Mouse (Mus musculus) kidney, postnatal 0 days (tissue): ENCODE measurements around the gene Sbpl. TPM values are rescaled to one million over a fixed set of nuclear protein-coding genes. Genes with fewer than 3 reads are reported as not detected.
"Not testable (repeated sequence)": the region's sequence is repeated elsewhere in the genome, so short reads cannot be mapped to it uniquely, and the experiment has no call there.

ENCODE experiments used
- ATAC-seq: fragments of 200-750 bp; cut with Nextera tagmentation; replicated peaks from 2 replicates; pipeline ENCODE4 v1.8.0; 2017; ENCODE audit warnings: low read depth, moderate number of reproducible peaks, moderate TSS enrichment, moderate library complexity; ENCODE audit not compliant: low FRiP score
- DNase-seq: peaks from one replicate; pipeline ENCODE4 v3.0.0-alpha.2; 2016; ENCODE audit warnings: low spot score
- H3K27ac ChIP-seq: fragments of 300-500 bp; sonication (generic); 2 replicates; pipeline ENCODE4 v1.5.1; 2014; ENCODE audit warnings: mild to moderate bottlenecking
- H3K27me3 ChIP-seq: fragments of 300-500 bp; sonication (generic); 2 replicates; pipeline ENCODE4 v1.6.1; 2014; ENCODE audit warnings: low read length, mixed read lengths; ENCODE audit not compliant: insufficient read depth
- H3K36me3 ChIP-seq: fragments of 300-500 bp; sonication (generic); 2 replicates; pipeline ENCODE4 v1.6.1; 2014; ENCODE audit warnings: low read length, mixed read lengths; ENCODE audit not compliant: insufficient read depth
- H3K4me1 ChIP-seq: fragments of 300-500 bp; sonication (generic); replicated peaks from 2 replicates; pipeline ENCODE4 v1.6.1; 2014; ENCODE audit warnings: antibody characterized with exemption, low read length, mixed read lengths; ENCODE audit not compliant: insufficient read depth
- H3K4me2 ChIP-seq: fragments of 300-500 bp; sonication (generic); 2 replicates; pipeline ENCODE4 v1.6.1; 2014; ENCODE audit warnings: mild to moderate bottlenecking, low read length, moderate library complexity, mixed read lengths
- H3K4me3 ChIP-seq: fragments of 300-500 bp; sonication (generic); replicated peaks from 2 replicates; pipeline ENCODE4 v1.5.1; 2014; ENCODE audit warnings: low read depth, low read length
- H3K9ac ChIP-seq: fragments of 300-500 bp; sonication (generic); 2 replicates; pipeline ENCODE4 v1.6.1; 2014; ENCODE audit warnings: low read depth, low read length
- H3K9me3 ChIP-seq: fragments of 300-500 bp; sonication (generic); replicated peaks from 2 replicates; pipeline ENCODE4 v1.6.1; 2016; ENCODE audit warnings: low read length, inconsistent platforms, mixed read lengths
- CTCF ChIP-seq: IDR thresholded peaks from 2 replicates; pipeline ENCODE4 v1.5.1; 2016; ENCODE audit warnings: antibody characterized with exemption, low read depth, mild to moderate bottlenecking, moderate library complexity
- WGBS: fragments of 180-500 bp; shearing (Covaris S2); extraction: QIAGEN DNeasy Blood & Tissue Kit; methylation state at CpG from one replicate; pipeline ENCODE4 v1.1.7; 2014; 5-methylcytosine and 5-hydroxymethylcytosine counted together
- polyA plus RNA-seq: library from polyadenylated mRNA; unstranded; fragments of >200 nt; fragmentation: Nextera tagmentation; extraction: Ambion mirVana; gene quantifications from 2 replicates; pipeline ENCODE4 v1.2.1, GENCODE M21; 2015

Gene Sbpl
- polyA plus RNA-seq, 1 experiment from 2014 or later, result not detected

DNA sequence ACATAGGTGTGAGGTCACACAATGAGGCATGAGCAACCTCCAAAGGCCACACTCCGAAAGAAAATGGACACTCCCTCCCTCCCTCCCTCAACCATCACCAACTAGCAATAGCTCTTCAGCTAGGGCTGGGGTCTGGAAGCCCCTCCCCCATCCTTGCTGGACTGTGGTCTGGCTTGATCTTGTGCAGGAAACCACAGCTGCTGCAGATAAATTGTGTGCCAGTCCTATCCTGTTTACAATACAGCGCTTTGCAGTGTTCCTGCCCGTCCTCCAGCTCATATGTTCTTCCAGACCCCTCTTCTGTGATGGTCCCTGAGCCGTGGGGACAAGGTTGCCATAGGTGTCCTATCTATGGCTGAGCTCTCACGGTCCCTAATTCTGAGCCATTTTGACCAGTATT is 23.9 kb downstream of the Sbpl start:
- DNase-seq, result no peak
- no peaks in the 10 kb centered on the region for H3K9me3 ChIP-seq
- H3K27ac ChIP-seq, result no peak overlapping the region
- no peak overlapping the region for H3K9ac ChIP-seq
- H3K4me1 ChIP-seq, result no peaks in the 10 kb centered on the region
- no peak for TF ChIP-seq CTCF
- WGBS, result 84% methylated on average over 5 of the region's 5 CpGs
- H3K4me2 ChIP-seq, result no peak overlapping the region
- no peaks in the 10 kb centered on the region for H3K36me3 ChIP-seq
- ATAC-seq, result no peak
- no peaks in the 10 kb centered on the region for H3K27me3 ChIP-seq
- H3K4me3 ChIP-seq, result no peak overlapping the region

DNA sequence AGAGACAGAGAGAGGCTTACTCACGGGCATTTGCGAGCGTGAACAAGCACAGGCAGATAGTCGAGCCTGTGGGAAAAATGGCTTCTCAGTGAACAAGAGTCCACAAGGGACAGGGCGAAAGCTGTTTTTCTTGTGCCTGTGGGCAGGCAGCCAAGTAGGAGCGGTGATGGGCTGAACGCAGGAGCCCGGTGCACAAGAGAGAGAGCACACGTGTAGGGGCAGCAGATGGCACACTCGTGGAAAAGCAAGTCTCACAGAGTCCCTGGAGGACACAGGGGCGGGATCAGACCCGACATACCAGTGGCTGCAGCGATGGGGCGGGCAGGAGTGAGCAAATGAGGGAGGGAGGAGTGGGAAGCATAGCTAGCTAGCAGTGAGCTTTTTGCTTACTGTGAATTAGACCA is 30.0 kb downstream of the Sbpl start:
- TF ChIP-seq CTCF, result no peak
- Histone ChIP-seq H3K9me3 (no peaks in the 10 kb centered on the region), H3K27me3 (no peaks in the 10 kb centered on the region), H3K9ac (peak overlapping the region; percentile 66), H3K4me3 (peak overlapping the region; percentile 43), H3K36me3 (no peaks in the 10 kb centered on the region), H3K4me2 (peak overlapping the region; percentile 79), H3K4me1 (no peaks in the 10 kb centered on the region), H3K27ac (peak overlapping the region; percentile 94)
- DNase-seq (peak; percentile 86), ATAC-seq (peak; percentile 85)
- WGBS, result 0% methylated on average over 14 of the region's 14 CpGs

DNA sequence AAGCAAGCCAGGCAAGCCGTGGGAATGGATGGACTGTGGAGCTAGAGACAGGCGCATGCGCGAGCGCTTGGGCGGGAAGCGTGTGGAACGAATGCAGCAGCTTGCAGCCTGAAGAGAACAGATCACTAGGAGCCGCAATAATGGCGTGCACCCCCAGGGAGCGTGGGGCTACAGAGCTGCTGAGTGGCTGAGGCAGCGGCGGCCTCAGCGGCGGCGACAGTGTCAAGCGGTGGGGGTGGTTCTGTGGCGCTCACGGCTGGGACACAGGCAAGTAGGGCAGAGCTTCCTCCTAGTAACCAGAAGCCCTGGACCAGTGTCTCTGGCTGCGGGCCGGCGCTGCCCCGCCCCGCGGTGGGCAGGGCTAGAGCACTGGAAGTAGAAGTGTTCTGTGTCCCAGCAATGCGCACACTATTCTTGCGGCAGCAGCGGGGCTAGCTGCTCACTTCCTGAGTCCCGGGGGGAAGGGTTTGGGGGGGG is 30.5 kb downstream of the Sbpl start:
- H3K4me1 ChIP-seq, result no peaks in the 10 kb centered on the region
- DNase-seq, result peak; percentile 96
- peak overlapping the region; percentile 66 for H3K9ac ChIP-seq
- peak; percentile 16; the same call in 1 of the 2 replicates for TF ChIP-seq CTCF
- no peaks in the 10 kb centered on the region for H3K36me3 ChIP-seq
- ATAC-seq, result peak; percentile 98
- no peaks in the 10 kb centered on the region for H3K9me3 ChIP-seq
- WGBS, result under 1% methylated on average over 29 of the region's 29 CpGs
- peak overlapping the region; percentile 43 for H3K4me3 ChIP-seq
- peak overlapping the region; percentile 79 for H3K4me2 ChIP-seq
- H3K27ac ChIP-seq, result peak overlapping the region; percentile 94
- no peaks in the 10 kb centered on the region for H3K27me3 ChIP-seq

DNA sequence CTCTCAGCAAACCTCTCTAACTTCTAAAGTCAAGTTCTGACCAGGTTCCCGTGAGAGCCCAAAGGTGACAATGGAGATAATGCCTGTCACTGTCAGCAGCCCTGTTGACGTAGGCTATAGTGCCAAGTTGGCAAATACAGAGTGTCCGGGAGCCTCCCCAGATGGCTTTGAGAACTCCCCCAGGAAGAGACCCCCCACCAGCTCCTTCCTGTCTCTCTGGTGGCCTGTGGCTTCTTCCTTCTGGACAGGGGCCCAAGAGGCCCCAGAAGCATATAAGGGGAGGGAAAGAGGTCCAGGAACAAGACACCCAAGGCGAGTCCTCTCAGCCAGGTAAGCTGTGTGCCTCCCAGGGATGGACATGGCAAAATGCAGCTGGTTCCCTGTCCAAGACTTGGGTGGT is 37.9 kb downstream of the Sbpl start, which contains the start of gene Dcpp3:
Dcpp3 (plus strand) TSS at position 301 of the 400 bp plus-strand sequence.
- not testable (repeated sequence) for H3K27me3 ChIP-seq, H3K27ac ChIP-seq, H3K4me3 ChIP-seq, H3K9ac ChIP-seq, ATAC-seq, H3K36me3 ChIP-seq, H3K4me1 ChIP-seq, DNase-seq, H3K4me2 ChIP-seq, H3K9me3 ChIP-seq
- WGBS, result 69% methylated on average over 4 of the region's 4 CpGs

Other genes starting within 250 kb of the Sbpl start
- gene 1520401A03Rik, start 232.5 kb downstream of the Sbpl start, polyA plus RNA-seq, result 0.05 and 0.30 TPM in 2 replicates
- 21.1 and 24.5 TPM in 2 replicates for gene Pkmyt1, start 228.9 kb downstream of the Sbpl start, polyA plus RNA-seq
- gene Paqr4, start 214.4 kb downstream of the Sbpl start, polyA plus RNA-seq, result 16.0 and 17.9 TPM in 2 replicates
- 0.29 and 0.52 TPM in 2 replicates for gene Kremen2, start 209.4 kb downstream of the Sbpl start, polyA plus RNA-seq
- gene Flywch1, start 183.7 kb downstream of the Sbpl start, polyA plus RNA-seq, result 74.6 and 74.7 TPM in 2 replicates
- gene Flywch2, start 169.2 kb downstream of the Sbpl start, polyA plus RNA-seq, result 40.9 and 46.8 TPM in 2 replicates
- 304 and 321 TPM in 2 replicates for gene Srrm2, start 164.7 kb downstream of the Sbpl start, polyA plus RNA-seq
- 1,058 and 1,143 TPM in 2 replicates for gene Elob, start 126.1 kb downstream of the Sbpl start, polyA plus RNA-seq
- gene Prss33, start 119.2 kb downstream of the Sbpl start, polyA plus RNA-seq, result 0.11 TPM in 1 of 2 replicates, not detected in the other
- not detected in 2 replicates for gene Prss32, start 111.4 kb downstream of the Sbpl start, polyA plus RNA-seq
- 2.8 and 3.1 TPM in 2 replicates for gene Prss41, start 111.1 kb downstream of the Sbpl start, polyA plus RNA-seq
- gene Prss21, start 87.2 kb downstream of the Sbpl start, polyA plus RNA-seq, result not detected in 2 replicates
- not detected in 2 replicates for gene Dcpp1, start 74.4 kb downstream of the Sbpl start, polyA plus RNA-seq
- gene Dcpp2, start 74.4 kb downstream of the Sbpl start, polyA plus RNA-seq, result not detected in 2 replicates
- not detected in 2 replicates for gene Dcpp3, start 37.8 kb downstream of the Sbpl start, polyA plus RNA-seq
- not detected in 2 replicates for gene Sbp, start 13.6 kb downstream of the Sbpl start, polyA plus RNA-seq
- 0.18 and 0.25 TPM in 2 replicates for gene Prss30, start 25.3 kb upstream of the Sbpl start, polyA plus RNA-seq
- 0.43 and 0.72 TPM in 2 replicates for gene Prss22, start 42.8 kb upstream of the Sbpl start, polyA plus RNA-seq
- 0.68 and 0.78 TPM in 2 replicates for gene Prss27, start 82.9 kb upstream of the Sbpl start, polyA plus RNA-seq
- 47.6 and 51.2 TPM in 2 replicates for gene Kctd5, start 118.2 kb upstream of the Sbpl start, polyA plus RNA-seq
- gene Pdpk1, start 195.7 kb upstream of the Sbpl start, polyA plus RNA-seq, result 28.7 and 29.4 TPM in 2 replicates
- gene Amdhd2, start 208.5 kb upstream of the Sbpl start, polyA plus RNA-seq, result 47.9 and 52.5 TPM in 2 replicates
- gene Atp6v0c, start 214.4 kb upstream of the Sbpl start, polyA plus RNA-seq, result 974 and 1,011 TPM in 2 replicates